Mouse (Mus musculus): Measurements from ENCODE around the gene Gm21293.
"Not testable (repeated sequence)": the region's sequence is repeated elsewhere in the genome, so short reads cannot be mapped to it uniquely, and the experiment has no call there.

The Gm21293 gene

DNA sequence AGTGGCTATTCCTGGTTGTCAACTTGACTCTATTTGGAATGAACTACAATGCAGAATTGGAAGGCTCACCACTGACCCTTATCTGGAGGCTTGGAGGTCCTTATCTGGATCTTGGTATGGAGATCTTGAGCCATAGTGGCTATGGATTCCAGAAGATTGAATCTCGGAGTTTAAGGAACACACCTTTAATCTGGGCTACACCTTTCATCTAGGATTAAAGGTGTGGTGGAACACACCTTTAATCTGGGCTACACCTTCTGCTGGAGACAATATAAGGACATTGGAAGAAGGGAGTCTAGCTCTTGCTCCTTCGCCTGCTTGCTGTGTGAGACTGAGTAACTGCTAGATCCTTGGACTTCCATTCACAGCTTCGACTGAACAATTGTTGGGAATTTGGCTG is at the start of gene Gm21293:
Gm21293 (plus strand) TSS at position 301 of the 400 bp plus-strand sequence.
- DNase-seq (ENCODE audit: low spot score in 2 of 2): not testable (repeated sequence)

DNA sequence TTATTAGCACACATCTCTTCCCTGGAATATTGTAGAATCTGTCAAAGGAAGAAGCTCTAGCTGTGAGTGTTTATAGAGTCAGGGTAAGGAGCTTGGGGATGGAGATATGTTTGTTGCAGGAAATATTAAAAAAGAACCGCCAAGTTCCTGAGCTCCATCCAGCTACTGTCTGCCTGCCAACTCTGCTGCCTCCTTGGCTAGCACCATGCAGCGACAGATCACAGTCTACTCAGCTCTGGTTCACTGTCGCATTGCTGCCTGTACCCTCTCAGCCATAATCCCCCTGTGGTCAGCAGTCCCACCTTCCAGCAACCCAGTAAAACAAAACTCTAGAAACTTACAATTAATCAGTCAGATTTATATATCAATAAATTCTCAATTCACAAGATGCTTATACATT is 32.7 kb upstream of the Gm21293 start:
- DNase-seq (ENCODE audit: low spot score in 2 of 2): no peak

DNA sequence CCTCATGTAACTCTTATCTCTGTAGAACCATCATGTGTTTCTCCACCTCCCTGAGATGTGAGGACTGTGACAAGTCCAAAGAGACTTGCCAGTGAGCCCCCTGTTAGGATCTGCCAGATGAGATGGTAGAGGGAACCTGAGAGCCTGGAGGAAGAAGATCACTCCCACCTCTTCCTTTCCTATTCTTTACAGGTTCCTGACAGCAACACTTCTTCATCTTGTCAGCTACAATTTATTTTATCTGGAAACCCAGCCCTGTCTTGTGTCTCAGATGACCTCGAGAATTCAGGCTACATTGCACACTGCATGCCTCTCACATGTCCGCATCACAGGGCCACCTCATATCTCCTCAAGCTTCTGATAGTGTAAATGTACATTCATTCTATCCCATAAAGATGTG is 24.5 kb upstream of the Gm21293 start:
- DNase-seq (ENCODE audit: low spot score in 2 of 2): no peak

DNA sequence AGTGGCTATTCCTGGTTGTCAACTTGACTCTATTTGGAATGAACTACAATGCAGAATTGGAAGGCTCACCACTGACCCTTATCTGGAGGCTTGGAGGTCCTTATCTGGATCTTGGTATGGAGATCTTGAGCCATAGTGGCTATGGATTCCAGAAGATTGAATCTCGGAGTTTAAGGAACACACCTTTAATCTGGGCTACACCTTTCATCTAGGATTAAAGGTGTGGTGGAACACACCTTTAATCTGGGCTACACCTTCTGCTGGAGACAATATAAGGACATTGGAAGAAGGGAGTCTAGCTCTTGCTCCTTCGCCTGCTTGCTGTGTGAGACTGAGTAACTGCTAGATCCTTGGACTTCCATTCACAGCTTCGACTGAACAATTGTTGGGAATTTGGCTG is 8.4 kb downstream of the Gm21293 start, which contains the start of gene Gm6763:
Gm6763 (plus strand) TSS at position 301 of the 400 bp plus-strand sequence.
- DNase-seq (ENCODE audit: low spot score in 2 of 2): not testable (repeated sequence)

- not testable (repeated sequence) for DNase-seq (ENCODE audit: low spot score in 2 of 2)
Observed at GRCm38 (mm10) chr10:104159706-104160105, 16.9 kb downstream of the Gm21293 start, which contains the start of gene Gm8764. Gene Gm8764, plus strand, starts transcription at chr10:104160006.

DNA sequence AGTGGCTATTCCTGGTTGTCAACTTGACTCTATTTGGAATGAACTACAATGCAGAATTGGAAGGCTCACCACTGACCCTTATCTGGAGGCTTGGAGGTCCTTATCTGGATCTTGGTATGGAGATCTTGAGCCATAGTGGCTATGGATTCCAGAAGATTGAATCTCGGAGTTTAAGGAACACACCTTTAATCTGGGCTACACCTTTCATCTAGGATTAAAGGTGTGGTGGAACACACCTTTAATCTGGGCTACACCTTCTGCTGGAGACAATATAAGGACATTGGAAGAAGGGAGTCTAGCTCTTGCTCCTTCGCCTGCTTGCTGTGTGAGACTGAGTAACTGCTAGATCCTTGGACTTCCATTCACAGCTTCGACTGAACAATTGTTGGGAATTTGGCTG is 25.4 kb downstream of the Gm21293 start, which contains the start of gene Gm21304:
Gm21304 (plus strand) TSS at position 301 of the 400 bp plus-strand sequence.
- not testable (repeated sequence) for DNase-seq (ENCODE audit: low spot score in 2 of 2)

GRCm38 (mm10) chr10:104176724-104177123 is 33.9 kb downstream of the Gm21293 start, which contains the start of gene Gm21312:
Gene Gm21312, plus strand, starts transcription at chr10:104177024.
- not testable (repeated sequence) for DNase-seq (ENCODE audit: low spot score in 2 of 2)

DNA sequence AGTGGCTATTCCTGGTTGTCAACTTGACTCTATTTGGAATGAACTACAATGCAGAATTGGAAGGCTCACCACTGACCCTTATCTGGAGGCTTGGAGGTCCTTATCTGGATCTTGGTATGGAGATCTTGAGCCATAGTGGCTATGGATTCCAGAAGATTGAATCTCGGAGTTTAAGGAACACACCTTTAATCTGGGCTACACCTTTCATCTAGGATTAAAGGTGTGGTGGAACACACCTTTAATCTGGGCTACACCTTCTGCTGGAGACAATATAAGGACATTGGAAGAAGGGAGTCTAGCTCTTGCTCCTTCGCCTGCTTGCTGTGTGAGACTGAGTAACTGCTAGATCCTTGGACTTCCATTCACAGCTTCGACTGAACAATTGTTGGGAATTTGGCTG is 42.4 kb downstream of the Gm21293 start, which contains the start of gene Gm20765:
Gm20765 (plus strand) TSS at position 301 of the 400 bp plus-strand sequence.
- DNase-seq (ENCODE audit: low spot score in 2 of 2): not testable (repeated sequence)

- not testable (repeated sequence) for DNase-seq (ENCODE audit: low spot score in 2 of 2)
Observed at GRCm38 (mm10) chr10:104193742-104194141, 51.0 kb downstream of the Gm21293 start, which contains the start of gene Gm4340. Gene Gm4340, plus strand, starts transcription at chr10:104194042.
